Mouse (Mus musculus): ENCODE measurements around the gene Olfr172.

GRCm38 (mm10) chr16:58763076-58763475, at the start of gene Olfr172:
- no peak for TF ChIP-seq CTCF (IDR thresholded peaks at IDR 0.05; ENCODE audit: borderline replicate concordance, extremely low read depth, insufficient read depth, insufficient read length)
- TF ChIP-seq POLR2A (IDR thresholded peaks at IDR 0.05; ENCODE audit: borderline replicate concordance, extremely low read depth, insufficient read depth, insufficient read length, poor library complexity, severe bottlenecking), result no peak

All from brain, embryonic 14.5 days (tissue).